Mouse (Mus musculus): ENCODE measurements around the gene Cyb5r2.

Gene Cyb5r2

DNA sequence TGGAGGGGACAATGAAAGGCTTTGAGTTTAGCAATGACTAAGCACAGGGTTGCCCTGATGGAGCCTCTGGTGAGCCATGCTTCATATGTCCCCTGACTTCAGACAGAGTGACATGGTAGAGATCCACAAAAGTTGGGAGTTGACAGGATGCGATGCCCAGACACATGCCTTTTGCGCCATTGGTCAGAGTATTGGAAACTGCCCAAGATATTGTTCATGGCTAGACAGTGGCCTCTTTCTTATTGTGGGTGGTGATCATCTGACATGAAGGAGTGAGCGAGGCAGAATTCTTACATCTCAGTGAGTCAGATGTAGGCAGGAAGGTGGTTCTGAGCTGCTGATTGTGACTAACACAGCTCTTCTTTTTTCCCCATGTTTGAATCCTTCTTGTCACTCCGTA, 35.3 kb downstream of the Cyb5r2 start:
- no peak for DNase-seq (ENCODE audit: low spot score in 2 of 2)

DNA sequence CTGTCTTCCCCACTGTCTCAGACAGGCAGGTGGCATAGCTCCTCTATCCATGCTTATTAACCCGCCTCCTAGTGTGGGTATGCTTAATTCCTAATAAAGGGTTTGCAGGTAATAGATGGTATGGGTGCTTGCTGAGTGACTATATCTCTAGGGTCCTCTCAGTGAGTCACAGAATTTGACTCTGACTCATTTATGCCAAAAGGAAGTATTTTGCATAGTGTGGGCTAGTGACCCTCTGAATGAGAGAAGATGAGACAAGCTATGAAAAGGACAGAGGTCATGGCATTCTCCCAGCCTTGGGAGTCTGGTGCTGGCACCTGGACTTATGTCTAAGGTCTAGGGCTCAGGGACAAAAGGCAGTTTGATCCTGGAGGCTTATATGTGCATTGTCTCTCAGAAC, 37.1 kb downstream of the Cyb5r2 start:
- DNase-seq (ENCODE audit: low spot score in 2 of 2): no peak

DNA sequence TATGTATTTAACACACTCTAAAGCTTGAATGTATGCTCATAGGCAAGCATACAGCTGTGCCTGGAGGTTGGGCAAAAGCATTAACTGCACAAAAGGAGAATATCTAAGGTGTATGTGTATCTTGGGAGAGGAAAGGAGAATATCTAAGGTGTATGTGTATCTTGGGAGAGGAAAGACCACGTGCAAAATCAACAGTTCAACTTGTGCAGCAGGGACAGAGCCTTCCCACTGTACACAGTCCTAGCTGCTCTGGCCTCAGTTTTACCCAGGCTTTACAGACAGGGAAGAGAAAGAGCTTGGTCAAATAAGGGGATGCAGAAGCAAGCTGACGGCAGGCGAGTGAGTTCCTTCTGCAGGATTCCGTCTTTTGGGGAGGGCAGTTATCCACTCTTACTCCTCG, 43.8 kb downstream of the Cyb5r2 start:
- no peak for DNase-seq (ENCODE audit: low spot score in 2 of 2)

DNA sequence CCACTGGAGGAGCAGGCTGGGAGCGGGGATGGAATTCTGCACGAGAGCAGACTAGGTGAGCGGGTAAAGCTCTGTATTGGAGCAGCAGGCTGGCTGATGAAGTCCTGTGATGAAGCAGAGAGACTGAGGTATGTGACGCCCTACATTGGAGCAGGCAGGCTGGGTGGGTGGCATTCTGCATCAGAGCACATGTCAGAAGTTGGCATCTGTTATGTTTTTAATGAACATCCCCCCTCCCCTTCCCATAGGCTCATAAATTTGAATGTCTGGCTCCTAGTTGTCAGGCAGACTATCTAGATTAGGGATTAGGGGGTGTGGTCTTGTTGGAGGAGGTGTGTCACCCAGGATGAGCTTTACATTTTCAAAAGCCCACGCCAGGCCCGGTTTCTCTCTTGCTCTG, 45.1 kb downstream of the Cyb5r2 start:
- no peak for DNase-seq (ENCODE audit: low spot score in 2 of 2)

DNA sequence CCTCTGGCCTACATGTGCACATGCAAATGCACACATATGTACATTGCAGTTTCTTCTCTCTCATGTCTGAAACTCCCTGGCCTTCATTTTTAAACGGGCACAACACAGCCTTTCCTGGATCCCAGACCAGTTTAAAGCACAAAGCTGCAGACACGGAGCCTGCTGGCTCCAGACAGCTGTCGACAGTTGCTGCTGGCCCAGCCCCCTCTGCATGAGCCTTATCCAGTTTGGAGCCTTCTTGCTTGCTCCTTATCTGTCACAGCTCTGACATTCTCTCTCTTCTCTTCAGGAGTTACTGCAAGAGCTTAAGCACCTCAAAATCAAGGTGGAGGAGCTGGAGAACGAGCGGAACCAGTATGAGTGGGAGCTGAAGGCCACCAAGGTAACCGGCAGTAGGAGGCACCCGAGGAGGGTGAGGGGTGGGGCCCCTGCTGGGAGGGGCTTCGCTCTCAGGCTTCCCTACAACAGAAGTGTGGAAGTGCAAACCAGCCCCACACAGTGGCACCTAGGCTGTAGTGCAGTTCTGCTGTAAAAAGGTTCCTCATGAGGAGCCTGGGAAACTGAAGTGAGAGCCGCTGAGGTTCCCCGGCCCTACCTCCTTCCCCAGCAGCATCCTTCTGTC, 49.2 kb downstream of the Cyb5r2 start:
- peak; percentile 41 to 63 for DNase-seq (ENCODE audit: low spot score in 2 of 2)

DNA sequence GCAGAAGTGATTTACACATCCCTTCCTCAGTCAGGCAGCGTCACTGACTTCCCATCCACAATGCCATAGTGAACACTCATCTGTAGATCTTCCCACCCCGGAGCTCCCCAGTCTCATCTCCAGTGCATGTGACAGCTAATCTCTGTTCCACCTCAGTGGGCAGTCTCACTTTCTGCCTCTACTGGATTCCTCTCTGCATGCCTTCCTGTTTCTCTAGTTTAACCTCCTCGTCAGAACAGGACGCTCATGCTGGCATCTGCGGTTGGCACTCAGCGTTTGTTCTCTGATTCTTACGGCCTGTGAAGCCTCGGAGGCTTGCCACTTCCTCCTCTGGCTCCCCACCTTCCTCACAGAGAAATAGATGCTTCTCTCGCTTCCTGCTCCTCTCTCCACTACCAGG, 50.2 kb downstream of the Cyb5r2 start:
- DNase-seq (ENCODE audit: low spot score in 2 of 2): peak in 1 of 2 experiments; percentile 14

DNA sequence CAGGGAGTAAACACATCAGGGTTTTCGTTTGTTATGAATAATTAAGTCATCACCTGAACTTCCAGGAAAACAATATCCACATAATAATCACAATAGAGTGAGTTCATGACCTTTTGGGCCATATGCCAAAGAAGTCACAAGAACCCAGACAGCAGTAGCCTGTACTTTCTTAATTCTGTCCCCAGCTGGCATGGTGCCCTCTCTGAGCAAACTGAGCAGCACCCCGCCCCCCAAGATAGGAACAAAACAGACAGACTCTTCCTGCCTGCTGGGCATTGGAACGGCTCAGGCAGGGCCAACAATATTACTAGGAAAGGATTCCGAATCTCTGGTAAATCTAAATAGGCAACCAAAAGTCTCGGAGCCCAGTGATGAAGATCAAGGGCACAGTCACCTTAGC, 51.9 kb downstream of the Cyb5r2 start:
- peak; percentile 34 to 40 for DNase-seq (ENCODE audit: low spot score in 2 of 2)

DNA sequence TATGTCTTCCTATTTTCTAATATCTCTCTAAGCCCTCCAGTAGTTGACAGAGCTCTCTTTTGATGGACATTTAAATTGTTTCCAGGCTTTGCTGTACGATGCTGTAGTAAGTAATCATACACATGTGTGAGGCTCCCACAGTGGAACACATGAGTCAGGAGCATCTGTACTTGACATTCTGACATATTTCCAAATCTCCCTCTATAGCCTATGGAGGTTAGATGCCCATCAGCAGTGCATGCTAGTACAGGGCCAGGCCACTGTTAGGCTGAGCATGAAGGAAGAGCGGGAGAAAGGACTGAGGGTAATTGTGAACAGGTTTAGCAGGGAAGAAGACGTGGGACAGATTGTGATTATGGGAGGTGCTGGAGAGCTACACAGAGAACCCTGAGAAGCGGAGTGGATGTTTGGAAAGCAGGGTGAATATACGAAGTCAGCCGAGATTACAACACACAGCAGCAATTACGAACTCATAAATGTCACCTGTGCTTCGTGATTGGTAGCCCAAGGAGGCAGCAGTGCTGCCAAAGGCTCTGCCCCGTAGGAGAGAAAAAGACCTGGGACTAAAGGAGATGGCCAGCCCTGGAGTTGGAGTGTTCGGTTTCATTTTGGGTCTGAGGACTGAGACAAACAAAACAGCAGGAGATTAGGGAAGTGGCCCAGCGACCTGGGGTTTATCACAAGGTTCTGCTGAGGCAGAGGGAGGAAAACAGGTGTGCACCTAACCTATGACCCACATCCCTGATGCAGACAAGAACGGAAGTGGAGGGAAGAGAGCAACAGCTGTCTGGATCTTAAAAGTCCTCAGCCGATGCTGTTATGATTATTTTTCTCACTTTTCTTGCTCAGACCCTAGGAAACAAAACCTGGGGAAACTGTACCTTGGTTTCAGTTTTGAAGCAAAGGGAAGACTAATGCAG, 55.1 kb downstream of the Cyb5r2 start:
- DNase-seq (ENCODE audit: low spot score in 2 of 2): no peak

DNA sequence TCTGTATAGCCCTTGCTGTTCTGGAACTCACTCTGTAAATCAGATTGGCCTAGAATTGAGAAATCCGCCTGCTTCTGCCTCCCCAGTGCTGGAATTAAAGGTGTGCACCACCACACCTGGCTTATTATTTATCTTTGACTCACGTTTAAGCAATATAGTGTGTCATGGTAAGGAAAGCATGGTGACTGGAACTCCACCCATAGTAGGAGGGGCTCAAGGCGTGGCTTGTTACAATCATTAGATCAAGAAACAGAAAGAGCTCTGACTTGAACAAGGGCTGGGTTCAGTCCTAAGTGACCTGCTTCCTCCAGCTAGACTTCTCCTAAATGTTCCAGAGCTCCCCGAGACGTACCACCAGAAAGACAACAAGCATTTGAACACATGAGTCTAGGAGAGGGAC, 57.2 kb downstream of the Cyb5r2 start:
- DNase-seq (ENCODE audit: low spot score in 2 of 2): no peak

DNA sequence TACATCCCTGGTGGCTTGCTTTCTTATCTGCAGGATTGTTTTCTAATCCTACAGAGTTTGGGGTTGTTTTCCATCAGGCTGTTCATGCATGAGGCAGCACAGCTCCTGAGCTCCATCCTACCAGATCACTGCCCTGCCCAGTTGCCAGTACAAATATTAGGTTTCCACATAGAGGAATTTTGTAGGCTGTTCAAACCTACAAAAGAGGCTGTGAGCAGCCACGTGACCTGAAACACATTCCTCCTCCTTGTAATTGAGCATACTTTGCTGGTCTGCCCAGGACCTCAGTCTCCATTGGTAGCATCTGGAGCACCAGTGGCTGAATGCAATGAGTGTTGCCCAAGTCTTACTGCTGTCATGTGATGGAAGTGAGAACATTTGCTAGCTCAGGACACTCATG, 57.9 kb downstream of the Cyb5r2 start:
- DNase-seq (ENCODE audit: low spot score in 2 of 2): no peak
